Mouse (Mus musculus) kidney, postnatal 0 days (tissue): Measurements from ENCODE around the gene Sp6. TPM values are rescaled to one million over a fixed set of nuclear protein-coding genes. Genes with fewer than 3 reads are reported as not detected.
A peak's percentile ranks its signal among the peaks of the same experiment; 100 is the strongest.

Source experiments
- ATAC-seq: fragments of 200-750 bp; cut with Nextera tagmentation; replicated peaks from 2 replicates; pipeline ENCODE4 v1.8.0; 2017; ENCODE audit warnings: low read depth, moderate number of reproducible peaks, moderate TSS enrichment, moderate library complexity; ENCODE audit not compliant: low FRiP score
- DNase-seq: peaks from one replicate; pipeline ENCODE4 v3.0.0-alpha.2; 2016; ENCODE audit warnings: low spot score
- H3K27ac ChIP-seq: fragments of 300-500 bp; sonication (generic); 2 replicates; pipeline ENCODE4 v1.5.1; 2014; ENCODE audit warnings: mild to moderate bottlenecking
- H3K27me3 ChIP-seq: fragments of 300-500 bp; sonication (generic); 2 replicates; pipeline ENCODE4 v1.6.1; 2014; ENCODE audit warnings: low read length, mixed read lengths; ENCODE audit not compliant: insufficient read depth
- H3K36me3 ChIP-seq: fragments of 300-500 bp; sonication (generic); 2 replicates; pipeline ENCODE4 v1.6.1; 2014; ENCODE audit warnings: low read length, mixed read lengths; ENCODE audit not compliant: insufficient read depth
- H3K4me1 ChIP-seq: fragments of 300-500 bp; sonication (generic); replicated peaks from 2 replicates; pipeline ENCODE4 v1.6.1; 2014; ENCODE audit warnings: antibody characterized with exemption, low read length, mixed read lengths; ENCODE audit not compliant: insufficient read depth
- H3K4me2 ChIP-seq: fragments of 300-500 bp; sonication (generic); 2 replicates; pipeline ENCODE4 v1.6.1; 2014; ENCODE audit warnings: mild to moderate bottlenecking, low read length, moderate library complexity, mixed read lengths
- H3K4me3 ChIP-seq: fragments of 300-500 bp; sonication (generic); replicated peaks from 2 replicates; pipeline ENCODE4 v1.5.1; 2014; ENCODE audit warnings: low read depth, low read length
- H3K9ac ChIP-seq: fragments of 300-500 bp; sonication (generic); 2 replicates; pipeline ENCODE4 v1.6.1; 2014; ENCODE audit warnings: low read depth, low read length
- H3K9me3 ChIP-seq: fragments of 300-500 bp; sonication (generic); replicated peaks from 2 replicates; pipeline ENCODE4 v1.6.1; 2016; ENCODE audit warnings: low read length, inconsistent platforms, mixed read lengths
- CTCF ChIP-seq: IDR thresholded peaks from 2 replicates; pipeline ENCODE4 v1.5.1; 2016; ENCODE audit warnings: antibody characterized with exemption, low read depth, mild to moderate bottlenecking, moderate library complexity
- WGBS: fragments of 180-500 bp; shearing (Covaris S2); extraction: QIAGEN DNeasy Blood & Tissue Kit; methylation state at CpG from one replicate; pipeline ENCODE4 v1.1.7; 2014; 5-methylcytosine and 5-hydroxymethylcytosine counted together
- polyA plus RNA-seq: library from polyadenylated mRNA; unstranded; fragments of >200 nt; fragmentation: Nextera tagmentation; extraction: Ambion mirVana; gene quantifications from 2 replicates; pipeline ENCODE4 v1.2.1, GENCODE M21; 2015

Gene Sp6
- polyA plus RNA-seq, 1 experiment from 2014 or later, result 2.0 TPM

DNA sequence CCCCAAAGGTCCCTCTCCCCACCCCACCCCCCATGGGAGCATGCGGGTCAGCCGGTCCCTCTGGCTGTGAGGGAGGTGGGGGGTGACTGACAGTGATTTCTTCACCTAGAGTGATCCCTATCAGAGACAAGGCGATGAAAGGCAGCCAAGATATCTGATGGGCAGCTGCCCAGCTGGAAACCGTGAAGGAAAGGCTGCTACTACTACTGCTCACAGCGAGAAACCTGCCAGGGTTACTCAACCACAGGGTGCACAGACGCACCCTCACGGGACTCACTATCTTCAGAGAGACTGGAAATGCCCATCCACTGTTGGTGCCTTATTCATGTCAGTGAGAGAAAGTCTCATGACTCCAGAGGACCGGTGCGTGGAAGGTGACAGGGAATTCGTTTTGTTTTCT, 11.8 kb downstream of the Sp6 start:
- no peak for ATAC-seq

DNA sequence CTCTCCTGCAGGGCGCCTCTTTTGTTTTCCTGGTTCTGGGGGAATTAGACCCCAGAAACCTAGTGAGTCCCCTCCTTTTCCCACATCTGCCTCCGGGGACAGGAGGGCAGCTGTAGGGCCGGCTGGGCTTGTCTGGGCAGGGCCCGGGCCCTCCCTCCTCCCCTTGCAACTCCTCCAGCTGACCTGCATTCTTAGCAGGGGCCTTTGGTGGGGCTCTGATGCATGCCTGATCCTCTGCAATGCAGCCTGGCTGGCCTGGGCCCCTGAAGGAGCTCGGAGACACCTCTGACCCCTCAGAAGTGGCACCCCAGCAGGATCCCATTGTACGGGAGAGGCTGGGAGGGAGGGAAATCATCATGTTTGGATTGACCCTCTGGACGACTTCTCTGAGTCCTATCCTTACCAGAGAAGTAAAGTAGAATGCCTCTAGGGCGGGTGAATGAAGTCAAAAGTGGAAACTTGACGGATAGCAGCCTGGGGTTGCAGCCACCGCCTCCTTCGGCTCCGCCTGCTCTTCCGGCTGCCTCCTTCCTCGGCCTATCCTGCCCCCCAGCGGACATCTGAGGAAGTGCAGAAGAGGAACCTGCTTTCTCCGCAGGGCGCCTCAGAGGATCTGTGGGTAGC, 12.6 kb downstream of the Sp6 start:
- peak; percentile 57 for ATAC-seq
- peak overlapping the region; percentile 90 for H3K27ac ChIP-seq
- H3K9ac ChIP-seq, result peak overlapping the region; percentile 52; the same call in 1 of the 2 replicates
- peak; percentile 98 for TF ChIP-seq CTCF
- peak overlapping the region; percentile 53 for H3K4me2 ChIP-seq
- H3K4me3 ChIP-seq, result peak overlapping the region; percentile 22; the same call in 1 of the 2 replicates
- H3K36me3 ChIP-seq, result no peaks in the 10 kb centered on the region
- peaks cover 12% of the 10 kb centered on the region for H3K27me3 ChIP-seq
- H3K4me1 ChIP-seq, result peaks cover 35% of the 10 kb centered on the region
- WGBS, result 3% methylated on average over 17 of the region's 17 CpGs
- DNase-seq, result peak; percentile 96
- H3K9me3 ChIP-seq, result no peaks in the 10 kb centered on the region

More for the DNA sequence above, 11.8 kb downstream of the Sp6 start:
- H3K4me1 ChIP-seq, result peaks cover 28% of the 10 kb centered on the region
- H3K27ac ChIP-seq, result no peak overlapping the region
- no peaks in the 10 kb centered on the region for H3K36me3 ChIP-seq
- 47% methylated on average over 10 of the region's 10 CpGs for WGBS
- H3K9ac ChIP-seq, result no peak overlapping the region
- no peak overlapping the region for H3K4me3 ChIP-seq
- H3K4me2 ChIP-seq, result peak overlapping the region; percentile 53; the same call in 1 of the 2 replicates
- DNase-seq, result no peak
- peaks cover 19% of the 10 kb centered on the region for H3K27me3 ChIP-seq
- H3K9me3 ChIP-seq, result no peaks in the 10 kb centered on the region
- TF ChIP-seq CTCF, result no peak

DNA sequence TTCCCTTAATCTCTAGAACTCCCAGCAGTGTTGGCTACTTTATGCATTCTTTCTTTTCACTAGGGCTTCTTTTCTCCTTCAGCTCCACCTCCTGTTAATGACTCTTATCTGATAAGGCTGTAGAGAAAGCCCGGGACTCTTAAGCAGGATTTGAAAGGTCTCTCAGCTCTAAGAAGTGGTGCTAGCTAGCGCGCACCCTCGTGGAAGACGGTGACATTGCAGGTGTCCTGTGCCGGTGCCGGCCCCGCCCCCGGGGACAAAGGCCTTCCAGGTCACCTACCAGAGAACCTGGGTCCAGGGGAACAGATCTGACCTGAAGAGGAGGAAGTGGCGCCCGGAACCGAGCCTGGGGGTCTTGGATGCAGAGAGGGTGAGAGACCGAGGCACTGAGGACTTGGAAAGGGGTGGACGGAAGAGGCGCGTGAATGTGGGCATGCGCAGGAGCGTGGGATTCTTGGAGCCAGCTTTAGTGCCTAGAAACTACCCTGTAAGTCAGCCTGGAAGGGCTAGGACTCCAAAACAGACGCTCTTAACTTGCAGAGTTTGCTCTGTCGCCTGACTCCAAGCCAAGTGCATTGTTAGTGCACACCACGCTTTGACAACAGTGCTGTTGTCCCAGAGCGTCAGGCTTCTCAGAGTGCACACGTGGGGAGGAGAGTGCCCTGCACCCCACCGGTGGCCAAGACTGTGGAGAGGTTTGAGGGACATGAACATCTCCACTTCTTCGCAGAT, 16.7 kb downstream of the Sp6 start, which contains the start of gene Scrn2:
TSS of gene Scrn2 (plus strand) at position 253 of the 732 bp plus-strand sequence.
- H3K4me1 ChIP-seq, result peaks cover 21% of the 10 kb centered on the region
- H3K4me2 ChIP-seq, result peak within 1 kb of the TSS; percentile 79
- H3K27ac ChIP-seq, result peak within 1 kb of the TSS; percentile 76
- H3K9ac ChIP-seq, result peak within 1 kb of the TSS; percentile 64
- H3K9me3 ChIP-seq, result no peaks in the 10 kb centered on the region
- no peaks in the 10 kb centered on the region for H3K27me3 ChIP-seq
- TF ChIP-seq CTCF, result peak; percentile 96
- DNase-seq (peak; percentile 97), ATAC-seq (peak; percentile 57)
- 0 out of 2 replicates have a peak, but pooled peaks cover 4% of the 10 kb centered on the region for H3K36me3 ChIP-seq
- WGBS, result under 1% methylated on average over 25 of the region's 25 CpGs
- H3K4me3 ChIP-seq, result peak within 1 kb of the TSS; percentile 60

DNA sequence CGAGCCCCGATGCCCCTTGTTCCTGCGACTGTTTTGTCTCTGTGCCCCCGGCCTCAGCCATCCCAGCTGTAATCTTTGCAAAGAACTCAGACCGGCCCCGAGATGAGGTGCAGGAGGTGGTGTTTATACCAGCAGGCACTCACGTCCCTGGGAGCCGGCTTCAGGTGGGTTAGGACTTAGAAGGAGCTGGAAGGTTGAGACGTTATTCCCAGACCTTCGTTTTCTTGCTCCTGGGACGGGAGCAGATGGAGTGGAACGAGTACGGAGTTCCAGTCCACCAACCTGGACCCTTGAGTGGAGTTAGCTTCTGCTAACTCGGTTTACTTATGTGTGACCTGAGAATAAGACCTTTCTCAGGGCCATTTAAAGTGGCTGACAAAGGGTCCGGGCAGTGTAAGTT, 17.2 kb downstream of the Sp6 start:
- no peak for ATAC-seq
- Histone ChIP-seq H3K27ac (peak overlapping the region; percentile 76), H3K9ac (peak overlapping the region; percentile 64), H3K27me3 (no peaks in the 10 kb centered on the region), H3K4me2 (peak overlapping the region; percentile 79), H3K9me3 (no peaks in the 10 kb centered on the region), H3K36me3 (0 out of 2 replicates have a peak, but pooled peaks cover 4% of the 10 kb centered on the region), H3K4me1 (peaks cover 15% of the 10 kb centered on the region), H3K4me3 (peak overlapping the region; percentile 60)
- 8% methylated on average over 15 of the region's 15 CpGs for WGBS
- DNase-seq, result no peak
- TF ChIP-seq CTCF, result no peak

DNA sequence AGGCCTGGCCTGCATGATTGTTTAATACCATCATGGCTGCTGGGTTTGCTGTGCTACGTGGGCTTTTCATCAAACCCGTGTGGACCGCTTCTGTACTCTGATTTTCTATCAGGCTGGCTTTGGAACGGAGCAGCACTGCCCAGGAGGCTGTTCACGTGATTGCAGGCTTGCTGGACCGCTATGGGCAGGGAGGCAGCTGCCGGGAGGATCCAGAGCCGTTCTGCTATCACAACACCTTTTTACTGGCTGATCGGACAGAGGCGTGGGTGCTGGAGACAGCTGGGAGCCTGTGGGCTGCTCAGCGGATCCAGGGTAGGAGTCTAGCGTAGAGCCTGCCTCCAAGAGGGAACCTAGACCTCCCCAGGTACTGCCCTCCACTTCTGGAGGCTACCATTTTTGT, 18.8 kb downstream of the Sp6 start:
- Histone ChIP-seq H3K4me3 (no peak overlapping the region), H3K9me3 (no peaks in the 10 kb centered on the region), H3K9ac (no peak overlapping the region), H3K4me1 (peaks cover 9% of the 10 kb centered on the region; the same call in 1 of the 2 replicates), H3K4me2 (no peak overlapping the region), H3K27ac (no peak overlapping the region), H3K27me3 (no peaks in the 10 kb centered on the region), H3K36me3 (0 out of 2 replicates have a peak, but pooled peaks cover 4% of the 10 kb centered on the region)
- ATAC-seq (no peak; the same call in 1 of the 2 replicates), DNase-seq (no peak)
- no peak for TF ChIP-seq CTCF
- whole genome bisulfite sequencing, result 69% methylated on average over 12 of the region's 12 CpGs

DNA sequence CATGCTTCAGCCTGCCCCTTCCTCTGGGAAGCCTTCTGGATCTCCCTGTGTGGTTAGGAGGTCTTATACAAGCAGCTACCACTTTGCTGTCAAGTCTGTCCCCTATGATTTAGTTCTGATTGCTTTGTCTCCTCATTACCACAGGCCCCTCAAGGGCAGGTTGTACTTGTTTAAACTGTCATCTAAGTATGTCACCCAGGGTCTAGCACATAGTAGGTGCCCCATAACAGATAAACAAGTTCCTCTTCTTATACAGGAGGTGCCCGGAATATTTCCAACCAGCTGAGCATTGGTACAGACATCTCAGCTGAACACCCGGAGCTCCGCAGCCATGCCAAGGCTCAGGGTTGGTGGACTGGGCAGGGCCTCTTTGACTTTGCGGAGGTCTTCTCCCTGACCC, 19.3 kb downstream of the Sp6 start:
- Histone ChIP-seq H3K27me3 (no peaks in the 10 kb centered on the region), H3K9me3 (no peaks in the 10 kb centered on the region), H3K4me3 (no peak overlapping the region), H3K36me3 (0 out of 2 replicates have a peak, but pooled peaks cover 4% of the 10 kb centered on the region), H3K4me1 (peaks cover 9% of the 10 kb centered on the region; the same call in 1 of the 2 replicates), H3K27ac (no peak overlapping the region), H3K9ac (no peak overlapping the region), H3K4me2 (no peak overlapping the region)
- ATAC-seq, result no peak
- WGBS, result 93% methylated on average over 4 of the region's 4 CpGs
- TF ChIP-seq CTCF, result no peak
- no peak for DNase-seq
